Mouse (Mus musculus): ENCODE results near the gene Mad2l2.
A peak's percentile ranks its signal among the peaks of the same experiment; 100 is the strongest.
"Not testable (repeated sequence)": the region's sequence is repeated elsewhere in the genome, so short reads cannot be mapped to it uniquely, and the experiment has no call there.

Mad2l2 gene

GRCm38 (mm10) chr4:148107621-148108291 is 22.4 kb upstream of the Mad2l2 start:
- no peak for DNase-seq (ENCODE audit: low spot score in 2 of 2)

DNA sequence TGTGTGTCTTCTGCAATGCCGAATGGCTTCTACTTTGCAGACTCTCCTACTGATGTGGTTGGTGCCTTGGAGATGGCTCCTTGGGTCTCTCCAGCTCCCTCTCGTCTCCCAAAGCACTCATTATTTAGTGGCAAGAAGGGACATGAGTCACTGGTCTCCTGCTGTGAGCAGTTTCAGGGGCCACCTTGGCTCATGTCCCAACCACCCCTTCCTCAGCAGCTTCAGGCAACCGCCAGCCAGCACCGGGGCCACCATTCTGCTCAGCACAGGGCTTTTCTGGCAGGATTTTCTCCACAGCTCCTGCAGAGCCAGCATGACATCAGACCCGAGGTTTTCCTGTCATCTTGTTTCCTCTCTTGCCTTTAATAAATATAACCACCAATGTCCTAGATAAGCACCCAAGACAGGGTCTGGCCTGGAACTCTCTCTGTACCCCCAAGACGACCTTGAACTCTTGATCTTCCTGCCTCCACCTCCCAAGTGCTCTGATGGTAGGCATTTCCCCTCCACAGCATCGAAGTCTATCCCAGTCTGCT is 21.6 kb upstream of the Mad2l2 start:
- no peak for DNase-seq (ENCODE audit: low spot score in 2 of 2)

GRCm38 (mm10) chr4:148109215-148109614 is 21.0 kb upstream of the Mad2l2 start:
- no peak for DNase-seq (ENCODE audit: low spot score in 2 of 2)

GRCm38 (mm10) chr4:148112519-148112918 is 17.7 kb upstream of the Mad2l2 start:
- no peak for DNase-seq (ENCODE audit: low spot score in 2 of 2)

- peak; percentile 66 to 78 for DNase-seq (ENCODE audit: low spot score in 2 of 2)
These were observed 15.3 kb upstream of the Mad2l2 start for GRCm38 (mm10) chr4:148114758-148115391.

GRCm38 (mm10) chr4:148115467-148115866 is 14.7 kb upstream of the Mad2l2 start:
- peak; percentile 37 to 46 for DNase-seq (ENCODE audit: low spot score in 2 of 2)

DNA sequence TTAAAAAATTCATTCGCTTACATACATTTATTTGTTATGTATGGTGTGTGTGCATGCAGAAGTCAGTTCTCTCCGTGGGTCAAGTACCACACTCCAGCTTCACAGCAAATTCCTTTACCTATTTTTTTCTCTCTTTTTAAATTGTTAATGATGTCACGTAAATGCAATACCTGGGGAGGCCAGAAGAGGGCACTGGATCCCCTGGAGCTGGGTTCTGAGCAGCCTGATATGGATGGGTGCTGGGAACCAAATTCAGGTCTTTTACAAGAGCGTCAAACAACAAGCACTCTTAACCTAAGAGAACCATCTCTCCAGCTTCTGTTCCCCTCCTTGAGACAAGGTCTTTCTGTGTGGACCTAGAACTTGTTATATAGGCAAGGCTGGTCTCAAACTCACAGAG is 13.5 kb upstream of the Mad2l2 start:
- DNase-seq (ENCODE audit: low spot score in 2 of 2) = peak in 1 of 2 experiments; percentile 8

GRCm38 (mm10) chr4:148117392-148117791 is 12.8 kb upstream of the Mad2l2 start:
- no peak for DNase-seq (ENCODE audit: low spot score in 2 of 2)

- DNase-seq (ENCODE audit: low spot score in 2 of 2) = not testable (repeated sequence)
These were observed 10.6 kb upstream of the Mad2l2 start for GRCm38 (mm10) chr4:148119578-148119977.

GRCm38 (mm10) chr4:148120555-148120954 is 9.6 kb upstream of the Mad2l2 start:
- DNase-seq (ENCODE audit: low spot score in 2 of 2) = no peak

- DNase-seq (ENCODE audit: low spot score in 2 of 2) = no peak
These were observed 8.8 kb upstream of the Mad2l2 start for GRCm38 (mm10) chr4:148121362-148121761.

- no peak for DNase-seq (ENCODE audit: low spot score in 2 of 2)
These were observed 8.0 kb upstream of the Mad2l2 start for GRCm38 (mm10) chr4:148121982-148122693.

- no peak for DNase-seq (ENCODE audit: low spot score in 2 of 2)
These were observed 7.5 kb upstream of the Mad2l2 start for GRCm38 (mm10) chr4:148122694-148123066.

- no peak for DNase-seq (ENCODE audit: low spot score in 2 of 2)
These were observed 1.9 kb upstream of the Mad2l2 start for GRCm38 (mm10) chr4:148128241-148128640.

DNA sequence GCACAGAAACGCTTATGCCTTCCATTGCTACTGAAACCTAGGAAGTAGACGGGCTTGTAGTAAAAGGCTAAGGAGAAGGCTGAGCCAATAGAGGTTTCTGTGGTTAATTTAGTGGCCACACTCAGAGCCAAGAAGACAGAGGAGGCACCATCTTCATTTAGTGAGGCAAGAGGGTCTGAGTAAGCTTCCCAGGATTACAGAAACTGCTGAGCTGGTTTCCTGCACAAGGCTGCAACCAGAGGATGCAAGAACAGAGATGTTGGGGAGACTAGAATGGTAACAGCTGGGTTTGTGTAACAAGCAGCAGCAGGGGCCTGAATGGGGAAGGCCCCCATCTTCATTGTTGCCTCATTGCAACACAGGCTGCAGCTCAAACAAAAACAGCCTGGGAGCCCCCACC is 1.5 kb upstream of the Mad2l2 start:
- no peak for DNase-seq (ENCODE audit: low spot score in 2 of 2)

DNA sequence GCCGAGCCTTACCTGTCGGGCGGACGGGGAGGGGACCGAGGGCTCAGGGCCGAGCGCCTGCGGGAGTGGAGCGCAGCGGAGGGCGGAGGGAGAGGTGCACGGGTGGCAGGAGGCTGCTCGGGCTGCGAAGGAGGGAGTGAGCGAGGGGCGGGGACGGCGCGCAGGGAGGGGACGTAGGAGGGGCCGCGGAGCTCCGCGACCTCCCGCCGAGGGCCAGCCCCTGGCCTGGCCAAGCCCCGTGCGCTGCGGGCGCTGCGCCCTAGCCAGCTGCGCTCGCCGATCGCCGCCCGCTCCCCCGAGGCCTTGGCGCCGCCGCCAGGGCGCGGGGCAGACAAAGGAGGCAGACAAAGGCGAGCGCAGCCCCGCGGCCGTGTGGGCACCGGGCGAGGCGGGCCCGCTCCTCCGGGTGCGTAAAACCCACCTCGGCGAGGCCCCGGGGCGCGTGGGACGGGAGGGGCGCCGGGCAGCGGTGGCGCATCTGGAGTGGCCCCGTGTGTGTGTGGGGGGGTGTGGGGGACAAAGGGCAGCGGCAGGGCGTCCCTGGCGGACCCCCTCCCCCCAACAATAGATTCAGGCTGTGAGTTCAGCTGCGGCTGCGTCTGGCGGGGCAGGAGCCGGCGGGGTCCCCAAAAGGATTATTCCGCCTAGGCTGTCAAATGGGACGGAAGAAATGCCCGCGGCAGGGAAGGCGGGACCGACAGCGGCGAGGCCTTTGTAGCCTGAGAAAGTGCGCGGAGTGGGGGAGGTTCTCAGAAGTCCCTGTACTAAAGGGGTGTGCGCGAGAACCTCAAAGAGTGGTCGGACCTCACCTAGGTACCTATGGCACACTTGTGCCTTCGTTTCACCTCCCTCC is 603 bp downstream of the Mad2l2 start, which contains the start of gene Draxin:
Draxin (minus strand) TSS at position 138 of the 853 bp plus-strand sequence.
- DNase-seq (ENCODE audit: low spot score in 2 of 2) = no peak

GRCm38 (mm10) chr4:148131497-148132081 is 1.4 kb downstream of the Mad2l2 start:
- no peak for DNase-seq (ENCODE audit: low spot score in 2 of 2)

GRCm38 (mm10) chr4:148134988-148135387 is 4.8 kb downstream of the Mad2l2 start:
- no peak for DNase-seq (ENCODE audit: low spot score in 2 of 2)

- DNase-seq (ENCODE audit: low spot score in 2 of 2) = no peak
These were observed 7.3 kb downstream of the Mad2l2 start for GRCm38 (mm10) chr4:148137503-148137902.

DNA sequence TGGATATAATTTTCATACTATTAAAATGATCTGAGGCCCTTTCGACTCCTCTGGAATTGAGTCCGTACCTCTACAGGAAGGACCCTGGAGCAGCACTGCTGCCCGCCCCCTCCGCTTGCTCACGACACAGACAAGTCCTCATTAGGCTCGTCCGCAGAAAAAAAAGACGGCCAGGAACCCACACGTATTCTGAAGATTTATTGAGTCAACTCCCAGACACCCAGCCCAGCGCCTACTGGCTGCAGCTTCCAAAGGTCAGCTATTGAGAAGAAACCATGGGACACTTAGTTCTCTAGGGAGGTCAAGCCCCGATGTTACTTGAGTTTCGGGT is 9.5 kb downstream of the Mad2l2 start:
- no peak for DNase-seq (ENCODE audit: low spot score in 2 of 2)

All from natural killer cell, adult 2 months (primary cell).